Mouse (Mus musculus): ENCODE results near the gene Susd6. TPM values are rescaled to one million over a fixed set of nuclear protein-coding genes. Genes with fewer than 3 reads are reported as not detected.
"Not testable (repeated sequence)": the region's sequence is repeated elsewhere in the genome, so short reads cannot be mapped to it uniquely, and the experiment has no call there.

Gene Susd6
- total and polyA plus RNA-seq, 3 experiments: 50.4 to 61.5 (median 57.8) TPM

DNA sequence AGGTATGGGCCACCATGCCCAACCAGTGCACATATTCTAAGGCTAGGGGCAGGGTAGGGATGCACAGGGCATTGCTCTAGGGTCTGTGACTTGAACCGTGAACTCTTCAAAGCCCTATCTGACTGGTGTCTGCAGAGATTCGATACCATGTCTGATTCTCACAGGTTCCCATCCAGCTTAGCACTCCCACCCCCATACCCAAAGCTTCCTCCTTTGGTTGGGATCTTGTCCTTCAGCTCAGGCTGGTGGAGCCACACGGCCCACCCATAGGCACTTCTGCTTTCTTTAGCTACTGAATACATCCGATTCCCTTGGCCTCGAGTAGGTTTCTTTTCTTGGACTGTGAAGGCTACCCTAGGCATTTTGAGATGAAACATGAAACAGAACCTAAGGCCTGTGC, 5.3 kb upstream of the Susd6 start:
- DNase-seq: no peak

DNA sequence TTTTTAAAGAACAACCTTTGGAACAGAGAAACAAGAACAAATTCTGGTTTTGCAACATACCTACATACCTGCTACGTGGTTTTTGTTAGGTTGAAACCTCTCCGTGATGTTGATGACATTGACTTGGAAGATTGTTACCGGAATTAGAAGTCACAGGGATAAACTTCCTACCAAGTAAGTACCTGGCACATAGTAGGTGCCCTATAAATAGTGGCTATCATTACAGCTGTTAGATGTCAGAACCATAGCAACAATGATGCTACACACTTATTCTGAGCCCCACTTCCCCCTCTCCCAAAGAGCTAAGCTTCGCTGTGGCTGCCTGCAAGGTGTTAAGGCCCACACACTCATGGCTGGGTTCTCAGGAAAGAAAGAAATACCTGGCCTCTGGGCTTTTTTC, 4.7 kb upstream of the Susd6 start:
- no peak for DNase-seq

DNA sequence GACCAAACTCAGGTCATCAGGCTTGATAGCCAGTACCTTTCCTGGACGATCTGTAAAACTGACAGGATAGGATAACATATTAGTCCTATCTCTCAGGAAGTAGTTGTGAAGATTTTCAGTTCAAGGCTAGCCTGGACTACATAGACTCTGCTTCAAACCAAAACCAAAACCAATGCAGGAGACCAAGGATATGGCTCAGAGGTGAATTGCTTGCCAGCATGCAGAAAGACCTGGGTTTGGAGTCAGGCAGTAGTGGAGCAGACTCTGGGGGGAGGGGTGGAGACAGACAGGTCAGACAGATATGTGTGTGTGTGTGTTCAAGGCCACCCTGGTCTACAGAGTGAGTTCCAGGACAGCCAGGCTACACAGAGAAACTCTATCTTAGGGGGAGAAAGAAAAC, 3.7 kb upstream of the Susd6 start:
- no peak for DNase-seq

DNA sequence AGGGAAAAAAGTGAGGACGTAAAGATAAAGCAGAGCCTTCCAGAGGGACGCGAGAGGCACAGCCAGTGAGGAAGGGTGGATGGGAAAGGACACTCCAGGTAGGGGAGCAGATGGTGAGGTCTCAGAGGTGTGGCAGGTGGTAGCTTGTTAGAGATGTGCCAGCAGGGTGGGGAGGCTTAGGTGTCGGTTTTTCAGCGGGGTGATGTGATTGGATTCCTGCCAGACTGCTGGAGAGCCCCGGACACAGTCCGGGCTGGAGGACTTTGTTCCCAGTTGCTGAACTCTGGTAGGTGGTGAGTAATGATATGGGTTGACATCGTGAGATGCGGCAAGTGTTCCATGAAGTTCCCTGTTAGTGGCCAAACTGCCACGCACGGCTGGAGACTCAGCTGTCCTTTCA, 2.7 kb upstream of the Susd6 start:
- no peak for DNase-seq

DNA sequence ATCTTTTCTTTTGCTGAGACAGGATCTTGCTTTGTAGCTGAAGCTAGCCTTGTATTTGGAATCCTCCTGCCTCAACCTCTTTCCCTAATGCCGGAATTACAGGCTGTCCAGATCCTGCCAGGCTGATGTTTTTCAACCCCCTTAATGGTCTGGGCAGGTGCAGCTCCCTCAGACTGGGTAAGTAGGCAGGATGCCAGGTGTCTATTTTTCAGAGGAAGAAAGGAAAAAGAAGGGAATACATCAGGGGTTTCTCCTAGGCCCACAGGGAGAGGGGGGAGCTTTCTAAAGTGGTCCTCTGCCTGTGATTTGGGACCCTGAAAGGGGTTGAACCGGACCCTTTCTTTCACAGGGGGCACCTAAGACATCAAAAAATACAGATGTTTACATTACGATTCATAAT, 2.1 kb upstream of the Susd6 start:
- no peak for DNase-seq

DNA sequence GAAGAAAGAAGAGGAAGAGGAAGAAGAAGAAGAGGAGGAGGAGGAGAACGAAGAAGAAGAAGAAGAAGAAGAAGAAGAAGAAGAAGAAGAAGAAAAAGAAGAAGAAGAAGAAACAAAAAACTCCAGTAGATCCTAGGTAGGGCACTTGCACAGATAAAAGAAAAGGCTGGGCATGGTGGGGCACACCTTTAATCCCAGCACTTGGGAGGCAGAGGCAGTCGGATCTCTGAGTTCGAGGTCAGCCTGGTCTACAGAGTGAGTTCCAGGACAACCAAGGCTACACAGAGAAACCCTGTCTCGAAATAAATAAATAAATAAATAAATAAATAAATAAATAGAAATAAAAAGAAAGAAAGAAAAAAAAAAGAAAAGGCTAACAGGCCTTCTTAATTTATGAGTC, 1.0 kb upstream of the Susd6 start:
- DNase-seq: not testable (repeated sequence)

GRCm38 (mm10) chr12:80790700-80791570, 625 bp downstream of the Susd6 start:
- no peak for DNase-seq

DNA sequence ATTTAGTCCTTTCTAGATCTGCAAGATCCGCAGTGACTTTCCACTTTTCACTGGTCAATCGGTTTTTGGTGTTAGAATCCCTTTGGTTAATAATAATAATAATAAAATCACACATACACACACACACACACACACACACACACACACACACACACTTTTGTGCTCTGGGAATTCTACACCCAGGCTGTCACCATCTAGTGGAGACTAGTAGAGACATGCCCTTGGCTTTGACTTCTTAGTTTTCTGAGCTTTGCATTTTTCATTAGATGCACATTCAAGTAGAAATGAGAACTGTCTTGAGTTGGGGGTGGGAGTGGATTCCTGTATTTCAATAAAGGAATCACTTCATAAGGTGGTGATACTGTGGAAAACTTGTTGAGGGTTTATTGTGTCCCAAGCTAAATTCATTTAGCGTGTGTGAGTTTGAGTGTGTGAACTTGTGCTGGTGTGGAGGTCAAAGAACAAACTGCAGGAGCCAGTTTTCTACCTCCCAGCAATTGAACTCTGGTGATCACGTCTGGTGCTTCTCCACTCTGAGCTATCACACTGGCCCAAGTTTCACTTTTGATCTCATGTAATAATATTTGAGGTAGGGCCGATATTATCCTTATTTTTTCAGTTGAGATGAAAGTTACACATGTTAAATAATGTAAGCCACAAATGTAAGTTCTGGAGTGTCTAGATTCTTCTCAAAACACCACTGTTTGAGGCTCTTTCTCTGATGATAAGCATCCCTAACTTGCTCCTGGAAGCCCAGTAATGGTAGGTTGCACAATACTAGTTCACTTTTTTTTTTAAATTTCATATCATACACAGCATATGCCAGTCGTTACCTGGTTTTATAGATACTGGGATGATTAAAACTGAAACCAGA, 1.5 kb downstream of the Susd6 start:
- DNase-seq: peak; percentile 37

GRCm38 (mm10) chr12:80792867-80793266, 2.6 kb downstream of the Susd6 start:
- DNase-seq: no peak

- DNase-seq: no peak
Observed at GRCm38 (mm10) chr12:80793535-80793934, 3.2 kb downstream of the Susd6 start.

DNA sequence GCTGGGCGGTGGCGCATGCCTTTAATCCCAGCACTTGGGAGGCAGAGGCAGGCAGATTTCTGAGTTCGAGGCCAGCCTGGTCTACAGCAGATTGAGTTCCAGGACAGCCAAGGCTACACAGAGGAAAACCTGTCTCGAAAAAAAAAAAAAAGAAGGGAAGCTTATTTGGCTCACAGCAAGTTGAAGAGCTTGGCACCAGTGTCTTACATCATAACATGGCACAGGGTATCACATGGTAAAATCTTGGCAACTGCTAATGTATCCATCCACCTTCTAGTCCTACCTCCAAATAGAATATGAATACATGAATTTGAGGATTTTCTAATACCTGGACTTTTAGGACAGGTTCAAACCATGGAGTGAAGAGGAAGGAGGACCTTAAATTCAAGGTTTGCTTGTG, 4.2 kb downstream of the Susd6 start:
- no peak for DNase-seq

- no peak for DNase-seq
Observed at GRCm38 (mm10) chr12:80794935-80795785, 4.8 kb downstream of the Susd6 start.

GRCm38 (mm10) chr12:80798271-80798670, 8.0 kb downstream of the Susd6 start:
- DNase-seq: no peak

DNA sequence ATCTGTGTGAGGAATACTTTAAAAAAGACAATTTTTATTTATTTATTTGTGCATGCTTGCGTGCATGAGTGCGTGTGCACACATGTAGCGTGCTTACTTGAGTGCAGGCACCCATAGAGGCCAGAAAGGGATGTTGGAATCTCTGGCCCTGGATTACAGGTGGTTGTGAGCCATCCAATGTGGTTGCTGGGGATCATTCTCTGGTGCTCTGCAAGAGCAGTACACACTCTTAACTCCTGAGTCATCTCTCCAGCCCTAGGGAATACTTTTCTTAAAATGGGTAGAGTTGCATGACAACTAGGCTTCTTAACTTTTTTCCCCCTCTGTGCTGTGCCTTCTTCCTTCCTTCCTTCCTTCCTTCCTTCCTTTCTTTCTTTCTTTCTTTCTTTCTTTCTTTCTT, 9.8 kb downstream of the Susd6 start:
- no peak for DNase-seq

DNA sequence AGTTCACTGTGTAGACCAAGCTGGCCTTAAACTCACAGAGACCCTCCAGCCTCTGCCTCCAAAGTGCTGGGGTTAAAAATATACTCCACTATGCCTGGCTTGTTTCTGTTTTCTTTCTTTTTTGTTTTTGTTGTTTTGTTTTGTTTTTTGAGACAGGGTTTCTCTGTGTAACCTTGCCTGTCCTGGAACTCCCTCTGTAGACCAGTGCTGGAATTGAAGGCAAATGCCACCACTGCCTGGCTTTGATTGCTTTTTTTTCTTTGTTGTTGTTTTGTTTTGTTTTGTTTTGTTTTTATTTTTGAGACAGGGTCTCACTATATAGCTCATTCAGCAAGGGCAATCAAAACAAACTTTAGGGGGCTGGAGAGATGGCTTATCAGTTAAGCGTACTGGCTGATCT, 11.1 kb downstream of the Susd6 start:
- DNase-seq: no peak

DNA sequence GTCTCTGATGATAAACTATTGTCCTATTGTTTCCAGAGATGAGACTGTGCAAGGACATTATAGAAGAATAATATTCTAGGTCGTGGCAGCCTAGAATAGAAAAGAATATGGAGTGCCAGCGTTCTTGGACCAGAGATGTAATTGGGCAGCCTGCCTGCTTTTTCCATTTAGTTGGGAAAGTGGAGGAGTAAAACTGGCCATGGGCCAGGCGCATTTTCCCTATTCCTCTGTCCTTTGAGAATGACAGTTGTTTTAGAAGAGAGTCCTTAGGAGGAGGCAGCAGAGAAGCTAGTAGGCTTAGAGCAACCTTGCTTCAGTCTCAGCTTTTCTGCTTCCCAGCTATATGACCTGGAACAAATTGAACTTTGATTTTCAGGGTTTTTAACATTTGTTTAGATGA, 13.6 kb downstream of the Susd6 start:
- peak; percentile 64 for DNase-seq

GRCm38 (mm10) chr12:80804861-80805428, 14.6 kb downstream of the Susd6 start:
- DNase-seq: no peak

DNA sequence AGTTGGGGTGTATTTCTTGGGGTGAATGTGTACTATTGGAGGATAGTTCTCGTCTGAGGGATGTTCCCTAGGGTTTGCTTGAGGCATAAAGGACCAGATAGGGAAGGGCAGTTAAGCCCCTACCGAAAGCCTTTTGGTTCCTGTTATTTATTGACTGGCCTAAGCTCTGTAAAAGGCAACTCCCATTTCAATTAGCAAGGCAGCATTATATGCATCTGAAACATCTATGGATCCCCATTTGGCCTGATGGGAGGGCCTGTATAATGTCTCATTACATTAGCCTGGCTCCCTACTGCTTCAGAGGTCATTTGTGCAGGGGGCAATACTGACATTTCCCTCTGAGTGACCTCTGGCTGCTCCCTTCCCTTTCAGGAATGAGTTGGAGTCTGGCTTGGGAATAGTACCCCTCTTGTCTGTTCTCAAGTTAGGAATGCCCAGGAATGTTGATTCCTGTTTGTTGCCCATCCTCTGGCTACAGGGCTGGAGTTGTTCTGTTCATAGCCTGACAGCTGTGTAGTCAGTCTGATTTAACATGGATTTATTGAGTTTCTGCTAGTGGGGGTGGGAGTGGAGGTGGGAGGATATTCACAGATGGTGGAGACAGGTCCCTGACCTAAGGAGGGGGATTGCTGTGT, 17.3 kb downstream of the Susd6 start:
- DNase-seq: no peak

GRCm38 (mm10) chr12:80810005-80810404, 19.7 kb downstream of the Susd6 start:
- DNase-seq: no peak

DNA sequence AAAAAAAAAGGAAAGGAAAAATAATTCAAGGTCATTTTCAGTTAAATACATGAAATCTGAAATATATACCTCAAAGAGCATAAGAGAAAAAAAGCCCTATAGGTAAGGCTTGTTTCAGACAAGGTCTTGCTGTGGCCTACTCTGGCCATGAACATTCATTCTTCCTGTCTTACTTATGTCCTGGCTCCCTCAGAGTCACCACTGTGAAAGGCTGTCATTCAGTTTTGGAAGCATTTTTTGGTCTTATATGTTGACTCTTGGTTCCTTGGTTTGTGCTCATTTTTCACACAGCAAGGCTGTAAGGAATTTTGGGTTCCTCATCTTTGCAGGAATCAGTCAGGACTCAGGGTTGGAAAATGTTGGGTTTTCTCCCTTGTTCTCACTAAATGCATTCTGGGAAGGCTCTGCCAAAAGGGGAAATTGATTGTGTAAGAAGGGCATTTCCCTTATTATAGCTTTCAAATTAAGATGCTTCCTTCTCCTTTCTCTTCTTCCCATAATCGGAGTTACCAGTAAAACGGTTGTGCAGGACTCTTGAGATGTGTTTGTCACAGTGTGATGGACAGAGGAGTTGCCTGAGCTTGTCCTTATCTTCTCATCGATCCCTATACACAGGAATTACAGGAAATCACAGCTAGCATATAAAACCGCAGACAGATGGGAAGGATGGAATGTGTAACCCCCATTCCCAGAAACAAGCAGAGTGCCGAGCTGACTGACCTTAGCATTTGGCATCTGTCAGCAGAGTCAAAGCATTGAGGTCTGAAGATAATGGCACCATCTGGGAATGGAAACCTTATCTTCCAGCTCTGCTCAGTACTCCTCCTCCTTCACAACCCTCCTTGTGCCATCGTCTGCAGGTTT, 21.6 kb downstream of the Susd6 start:
- DNase-seq: no peak

GRCm38 (mm10) chr12:80812510-80812820, 22.2 kb downstream of the Susd6 start:
- DNase-seq: no peak

Measured in adrenal gland, adult 2 months (tissue).